Mouse (Mus musculus) adipocyte (in vitro differentiated cells): ENCODE results near the gene Vmn1r151.
"Not testable (repeated sequence)": the region's sequence is repeated elsewhere in the genome, so short reads cannot be mapped to it uniquely, and the experiment has no call there.

ENCODE experiments used
- DNase-seq: peaks from one replicate; pipeline ENCODE4 v3.0.0-alpha.2; 2016; ENCODE audit warnings: low spot score

Vmn1r151 gene

DNA sequence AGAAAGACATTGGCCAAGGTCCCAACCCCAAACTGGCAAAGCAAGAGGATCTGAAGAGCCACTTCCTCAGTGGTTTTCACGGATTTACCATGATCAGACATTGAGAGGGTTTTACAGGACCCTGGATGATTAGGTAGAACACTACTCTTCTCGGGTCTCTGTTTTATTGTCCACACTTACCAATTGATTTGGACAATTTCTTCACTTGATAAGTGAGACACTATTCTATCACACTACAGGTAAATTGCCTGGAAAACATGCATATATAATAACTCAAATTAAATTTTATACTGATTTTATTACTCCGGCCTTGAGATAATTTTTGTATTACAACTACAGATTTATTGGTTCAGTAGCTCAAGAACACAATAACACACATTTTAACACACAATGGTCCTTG lies at the start of gene Vmn1r151:
Gene Vmn1r151 (minus strand): TSS at position 101 of the 400 bp plus-strand sequence.
- DNase-seq: not testable (repeated sequence)

GRCm38 (mm10) chr7:22534787-22535186 lies 35.3 kb upstream of the Vmn1r151 start, which contains the start of gene Gm8677:
TSS of gene Gm8677 (minus strand) at chr7:22534887.
- DNase-seq: not testable (repeated sequence)

- DNase-seq: not testable (repeated sequence)
Observed at GRCm38 (mm10) chr7:22522667-22523066, 23.2 kb upstream of the Vmn1r151 start, which contains the start of gene Vmn1r152. TSS of gene Vmn1r152 (plus strand) at chr7:22522967.

DNA sequence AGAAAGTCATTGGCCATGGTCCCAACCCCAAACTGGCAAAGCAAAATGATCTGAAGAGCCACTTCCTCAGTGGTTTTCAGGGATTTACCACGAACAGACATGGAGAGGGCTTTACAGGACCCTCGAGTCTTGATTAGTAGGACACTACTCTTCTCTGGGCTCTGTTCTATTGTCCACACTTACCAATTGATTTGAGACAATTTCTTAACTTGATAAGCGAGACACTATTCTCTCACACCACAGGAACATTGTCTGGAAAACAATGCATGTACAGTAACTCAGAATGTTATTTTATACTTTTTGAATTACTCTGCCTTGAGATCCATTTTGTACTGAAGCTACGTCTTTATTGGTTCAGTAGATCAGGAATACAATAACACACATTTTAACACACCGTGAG lies 35.5 kb downstream of the Vmn1r151 start, which contains the start of gene Gm10665:
Gene Gm10665 (minus strand): TSS at position 101 of the 400 bp plus-strand sequence.
- DNase-seq: not testable (repeated sequence)
